Mouse (Mus musculus): ENCODE measurements around the gene Pdzd2.

Pdzd2 gene

DNA sequence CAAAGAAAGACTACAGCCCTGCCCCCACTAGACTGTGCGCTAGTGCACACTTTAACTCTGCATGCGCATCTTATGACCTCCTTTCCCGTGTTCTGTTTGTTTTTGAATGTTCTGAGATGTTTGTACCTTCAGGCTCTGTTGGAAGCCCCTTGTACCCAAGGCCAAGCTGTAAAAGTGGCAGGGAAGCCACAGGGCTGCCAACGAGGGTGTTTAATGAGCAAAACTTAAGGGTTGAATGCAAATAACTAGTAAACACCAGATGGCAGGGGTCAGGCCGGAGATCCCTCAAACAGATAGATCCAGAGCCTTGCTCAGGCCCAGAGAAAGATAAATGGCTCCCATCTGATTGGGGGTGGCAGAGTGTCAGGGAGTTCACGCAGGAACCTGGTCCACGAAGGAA, 42.0 kb downstream of the Pdzd2 start:
- POLR2A ChIA-PET: interaction anchor here in 1 of 4 experiments (1.0 kb wide), 1 partner anchor 19 kb away, joined by 5 read pairs; no protein-coding TSS in a partner anchor
- CTCF ChIA-PET: interaction anchor here in 2 of 4 experiments (1.5 to 4.1 kb wide), 2 partner anchors 8 to 42 kb away, joined by 4 to 16 read pairs; partner anchors contain the start of gene Pdzd2 (in 1 of the 2)

DNA sequence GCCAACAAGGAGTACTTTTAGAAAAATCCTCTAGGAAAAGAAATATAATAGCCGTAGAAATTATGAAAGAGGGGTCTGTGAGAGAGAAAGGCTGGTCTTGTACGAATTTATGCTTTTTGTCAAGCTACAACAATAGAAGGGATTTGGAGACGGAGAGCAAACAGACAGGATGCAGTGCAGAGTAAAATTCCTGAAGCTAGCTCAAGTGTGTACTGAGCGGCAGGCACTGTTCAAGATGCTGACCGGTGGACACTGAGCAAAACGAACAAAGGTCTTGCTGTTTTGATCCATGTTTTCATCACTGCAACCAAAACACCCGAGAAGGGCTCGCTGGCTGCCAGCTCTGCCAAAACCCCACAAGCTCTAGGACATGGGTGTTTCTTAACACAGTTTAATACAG, 42.8 kb downstream of the Pdzd2 start:
- CTCF ChIA-PET: interaction anchor here in 1 of 4 experiments (1.5 kb wide), 1 partner anchor 43 kb away, joined by 4 read pairs; the partner anchor contains the start of gene Pdzd2
- POLR2A ChIA-PET: interaction anchor here in 1 of 4 experiments (1.5 kb wide), 1 partner anchor 21 kb away, joined by 3 read pairs; no protein-coding TSS in a partner anchor

DNA sequence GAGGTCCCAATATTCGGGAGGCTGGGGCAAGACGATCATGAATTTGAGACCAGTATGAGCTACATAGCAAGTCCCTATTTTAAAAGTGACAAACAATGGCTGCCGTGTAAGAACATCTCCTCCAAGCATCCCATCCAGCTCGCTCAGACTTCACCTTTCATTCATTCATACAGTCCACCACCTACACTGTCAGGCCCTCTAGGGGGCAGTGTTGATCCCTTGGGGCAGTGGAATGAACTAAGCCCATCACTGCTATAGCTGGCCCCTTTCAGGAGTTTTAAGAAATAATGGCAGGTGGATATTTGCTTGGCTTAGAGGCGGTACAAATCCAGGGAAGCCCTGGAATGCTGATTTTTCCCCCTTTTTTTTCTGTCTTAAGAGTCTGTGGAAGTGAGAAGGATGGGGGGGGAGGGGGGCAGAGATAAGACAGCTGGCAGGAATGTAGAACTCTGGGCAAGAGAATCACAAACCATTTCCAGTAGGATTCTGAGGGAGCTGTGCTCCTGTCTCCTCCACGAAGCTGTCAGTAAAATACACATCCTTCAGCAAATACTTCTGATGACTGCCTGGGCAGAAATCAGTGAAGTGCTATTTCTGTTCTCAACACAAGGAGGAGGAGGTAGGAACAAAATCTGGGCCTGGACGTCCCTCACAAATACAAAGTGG, 49.9 kb downstream of the Pdzd2 start:
- CTCF ChIA-PET: interaction anchor here (0.6 to 1.4 kb wide), 20 partner anchors 9 to 316 kb away, joined by 3 to 16 read pairs (median 4); partner anchors contain the start of gene Pdzd2 (in 2 of the 4)
- POLR2A ChIA-PET: interaction anchor here in 2 of 4 experiments (1.2 to 1.3 kb wide), 2 partner anchors 9 to 11 kb away, joined by 3 read pairs; no protein-coding TSS in a partner anchor

DNA sequence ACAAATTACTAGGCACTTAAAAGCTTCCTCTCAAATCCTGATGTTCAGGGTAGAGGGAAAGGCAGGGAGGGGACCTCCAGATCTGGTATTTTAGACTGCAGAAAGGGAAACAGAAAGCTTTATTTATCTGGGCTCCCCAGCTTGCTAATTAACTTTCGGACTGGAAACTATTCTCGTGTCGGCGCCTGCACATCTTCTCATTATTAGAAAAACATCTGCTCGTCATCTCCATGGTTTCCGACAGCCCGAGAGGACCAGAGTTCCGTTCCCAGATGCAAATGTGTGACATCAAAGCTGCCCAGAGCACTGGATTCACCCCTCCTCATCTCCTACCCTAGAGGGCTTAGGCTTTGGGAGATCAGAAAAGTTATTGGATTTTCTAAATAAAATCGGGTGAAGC, 57.2 kb downstream of the Pdzd2 start:
- CTCF ChIA-PET: no interaction called here
- POLR2A ChIA-PET: interaction anchor here in 2 of 4 experiments (0.7 to 1.1 kb wide), 2 partner anchors 13 to 227 kb away, joined by 3 to 6 read pairs; no protein-coding TSS in a partner anchor

DNA sequence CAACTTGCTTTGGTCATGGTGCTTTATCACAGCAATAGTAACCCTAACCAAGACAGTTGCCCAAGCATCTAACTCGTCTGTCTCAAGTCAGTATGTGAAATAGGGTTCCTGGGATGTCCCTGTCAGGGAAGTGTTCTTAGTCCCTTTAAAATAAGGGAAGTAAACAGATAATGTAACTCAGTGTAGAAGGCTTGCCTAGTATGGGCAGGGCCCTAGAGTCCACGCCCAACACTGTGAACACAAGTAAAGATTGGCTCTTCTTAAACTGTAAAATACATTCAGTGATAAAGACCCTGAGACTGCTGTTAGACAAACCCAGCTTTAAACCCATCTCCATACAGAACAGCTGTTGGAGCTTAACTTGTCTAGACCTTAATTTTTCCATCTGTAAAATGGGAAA, 57.8 kb downstream of the Pdzd2 start:
- POLR2A ChIA-PET: interaction anchor here in 2 of 4 experiments (0.6 to 1.1 kb wide), 4 partner anchors 14 to 641 kb away, joined by 4 to 6 read pairs (median 4); no protein-coding TSS in a partner anchor
- CTCF ChIA-PET: no interaction called here

DNA sequence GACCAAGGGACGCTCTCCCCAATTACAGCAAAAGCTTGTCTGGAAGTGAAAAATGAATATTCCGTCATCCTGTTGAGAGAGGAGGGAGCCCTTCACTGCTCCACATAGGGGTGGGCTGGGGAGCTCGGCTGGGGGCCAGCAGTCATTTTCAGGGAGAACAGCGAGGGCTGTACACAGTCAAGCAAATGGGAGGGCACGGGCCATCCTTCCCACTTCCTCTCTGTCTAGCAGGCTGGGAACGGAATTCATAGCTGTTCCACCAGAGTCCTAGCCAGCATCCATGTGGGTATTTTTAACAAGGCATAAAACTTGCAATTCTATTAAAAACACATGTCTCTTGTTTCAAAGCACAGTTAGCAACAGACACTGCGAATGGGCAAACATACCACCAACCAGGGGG, 59.0 kb downstream of the Pdzd2 start:
- CTCF ChIA-PET: interaction anchor here in 1 of 4 experiments (1.0 kb wide), 1 partner anchor 103 kb away, joined by 4 read pairs; no protein-coding TSS in a partner anchor
- POLR2A ChIA-PET: interaction anchor here in 1 of 4 experiments (1.1 kb wide), 1 partner anchor 19 kb away, joined by 3 read pairs; no protein-coding TSS in a partner anchor

DNA sequence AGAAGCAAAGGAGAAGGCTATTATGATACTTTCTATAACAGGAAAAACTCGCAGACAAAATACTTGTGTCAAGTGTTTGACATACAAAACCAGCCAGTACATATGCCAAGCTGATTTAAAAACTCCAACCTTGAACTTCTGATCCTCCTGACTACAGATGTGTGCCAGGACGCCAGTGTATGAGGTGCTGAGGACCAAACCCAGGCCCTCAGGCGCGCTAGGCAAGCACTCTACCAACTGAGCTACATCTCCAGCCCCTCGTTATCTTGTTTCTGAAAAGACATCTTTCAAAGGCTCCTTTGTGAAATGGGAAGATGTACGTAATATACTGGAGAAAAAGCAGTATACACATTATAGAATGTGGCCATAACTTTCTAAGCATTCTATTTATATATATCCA, 59.7 kb downstream of the Pdzd2 start:
- CTCF ChIA-PET: interaction anchor here in 1 of 4 experiments (1.0 kb wide), 1 partner anchor 102 kb away, joined by 4 read pairs; no protein-coding TSS in a partner anchor
- POLR2A ChIA-PET: interaction anchor here in 1 of 4 experiments (1.1 kb wide), 1 partner anchor 18 kb away, joined by 3 read pairs; no protein-coding TSS in a partner anchor

DNA sequence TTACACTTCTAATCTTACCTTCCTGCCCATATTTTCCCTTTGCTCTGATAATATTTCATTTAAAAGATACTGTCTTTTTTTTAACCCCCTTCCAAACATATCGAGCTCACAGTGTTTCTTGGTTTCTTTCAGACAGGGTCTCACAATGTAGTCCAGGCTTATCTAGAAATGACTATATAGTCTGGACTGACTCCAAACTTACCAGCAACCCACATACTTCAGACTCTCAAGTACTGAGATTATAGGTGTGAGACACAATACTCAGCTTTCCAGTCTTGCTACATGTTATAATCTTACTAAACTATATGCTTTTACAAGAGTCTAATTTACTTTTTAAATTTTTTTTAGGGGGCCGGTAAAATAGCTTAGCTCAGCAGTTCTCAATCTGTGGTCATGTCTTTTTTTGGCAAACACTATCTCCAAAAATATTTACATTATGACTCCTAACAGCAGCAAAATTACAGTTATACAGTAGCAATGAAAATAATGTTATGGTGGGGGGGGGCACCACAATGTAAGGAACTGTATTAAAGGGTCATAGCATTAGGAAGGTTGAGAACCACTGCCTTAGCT, 61.1 kb downstream of the Pdzd2 start:
- CTCF ChIA-PET: no interaction called here
- POLR2A ChIA-PET: interaction anchor here in 1 of 4 experiments (0.7 kb wide), 1 partner anchor 254 kb away, joined by 3 read pairs; no protein-coding TSS in a partner anchor

DNA sequence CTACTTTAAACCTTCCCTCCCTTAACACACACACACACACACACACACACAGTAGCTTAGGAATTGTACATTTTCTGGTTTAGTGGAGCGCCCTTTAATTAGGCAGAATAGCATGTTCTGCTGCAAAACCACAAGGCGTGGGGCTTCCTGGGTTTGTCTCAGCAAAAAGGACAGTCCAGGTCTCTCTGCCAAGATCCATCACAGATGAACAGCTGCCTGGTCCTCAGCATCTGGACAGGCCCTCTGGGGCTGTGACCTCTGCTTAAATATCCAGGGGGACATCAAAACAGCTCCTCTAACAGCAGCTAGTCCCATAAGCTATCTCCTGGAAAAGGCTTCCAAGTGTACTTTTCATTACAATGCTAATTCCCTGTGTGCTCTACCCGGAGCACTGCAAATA, 64.4 kb downstream of the Pdzd2 start:
- ChIA-PET POLR2A (interaction anchor here in 1 of 4 experiments (0.8 to 1.2 kb wide), 3 partner anchors 10 to 25 kb away, joined by 3 to 5 read pairs (median 4); no protein-coding TSS in a partner anchor), CTCF (interaction anchor here in 1 of 4 experiments (1.1 kb wide), 1 partner anchor 10 kb away, joined by 10 read pairs; no protein-coding TSS in a partner anchor)

DNA sequence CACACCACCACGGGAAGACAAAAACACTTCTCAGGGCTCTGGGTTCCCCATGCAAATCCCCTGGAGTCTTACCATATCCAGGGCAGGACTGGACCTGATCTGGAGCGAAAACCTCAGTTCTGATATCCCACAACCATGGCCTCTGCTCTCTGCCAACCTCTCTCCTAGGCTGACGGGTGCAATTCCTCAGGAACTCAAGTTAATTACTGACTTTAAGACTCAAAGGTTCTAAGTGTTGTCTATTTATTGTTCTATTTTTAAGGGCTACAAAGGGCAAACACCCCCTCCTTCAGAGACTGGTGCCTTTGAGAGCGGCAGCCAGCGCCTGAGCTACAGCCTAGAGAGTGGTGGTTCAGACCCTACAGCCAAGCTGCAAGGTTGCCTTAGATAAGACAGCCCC, 65.7 kb downstream of the Pdzd2 start:
- CTCF ChIA-PET: no interaction called here
- POLR2A ChIA-PET: no interaction called here

DNA sequence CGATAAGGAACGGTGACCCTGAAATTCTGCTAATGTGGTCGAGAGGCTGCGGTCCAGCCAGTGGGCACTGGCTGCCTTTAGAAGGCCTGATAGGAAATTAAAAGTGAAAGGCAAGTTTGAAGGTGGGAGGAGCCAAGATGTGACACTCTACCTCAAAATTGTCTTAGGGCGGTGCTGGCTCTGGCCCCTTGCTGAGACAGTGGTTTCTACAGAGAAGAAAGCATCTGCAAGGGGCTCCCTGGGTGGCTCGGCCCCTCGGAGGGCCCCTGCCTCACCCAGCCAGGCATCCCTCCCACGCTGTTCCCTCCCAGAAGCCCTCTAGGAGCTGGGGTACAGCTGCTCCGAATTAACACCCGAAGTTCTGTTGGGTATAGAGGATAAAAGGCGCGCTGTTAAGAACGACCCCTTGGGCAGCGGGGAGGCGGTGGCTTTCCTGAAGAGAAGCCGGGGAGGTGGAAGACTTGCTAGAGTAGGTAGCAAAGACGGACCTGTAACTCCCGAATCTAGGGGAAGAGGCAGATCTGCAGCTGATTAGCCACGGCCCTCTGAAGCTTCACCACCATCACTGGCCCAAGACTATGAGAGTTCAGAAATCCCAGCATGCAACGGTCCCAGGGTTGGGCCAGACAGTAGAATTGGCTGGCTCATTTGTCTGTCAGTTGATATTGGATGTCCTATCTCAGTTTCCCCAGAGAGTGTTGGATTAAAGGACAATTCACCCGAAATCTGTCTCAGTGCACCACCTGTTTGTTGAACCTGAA, 71.8 kb downstream of the Pdzd2 start:
- POLR2A ChIA-PET: interaction anchor here in 2 of 4 experiments (0.6 kb wide), 2 partner anchors 12 to 694 kb away, joined by 3 read pairs; no protein-coding TSS in a partner anchor
- CTCF ChIA-PET: no interaction called here

DNA sequence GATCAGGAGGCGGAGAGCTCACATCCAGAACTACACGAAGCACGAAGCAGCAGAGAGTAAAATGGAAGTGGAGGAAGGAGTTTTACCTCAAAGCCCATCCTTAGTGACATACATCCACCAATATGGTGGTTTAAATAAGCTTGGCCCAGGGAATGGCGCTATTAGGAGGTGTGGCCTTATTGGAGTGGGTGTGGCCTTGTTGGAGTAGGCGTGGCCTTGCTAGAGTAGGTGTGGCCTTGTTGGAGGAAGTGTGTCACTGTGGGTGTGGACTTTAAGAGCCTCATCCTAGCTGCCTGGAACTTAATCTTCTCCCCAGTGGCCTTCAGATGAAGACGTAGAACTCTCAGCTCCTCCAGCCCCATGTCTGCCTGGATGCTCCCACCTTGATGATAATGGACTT, 73.8 kb downstream of the Pdzd2 start:
- ChIA-PET POLR2A (interaction anchor here in 2 of 4 experiments (1.0 to 1.1 kb wide), 4 partner anchors 10 to 74 kb away, joined by 3 to 7 read pairs (median 4); partner anchors contain the start of gene Pdzd2 (in 2 of the 2)), CTCF (no interaction called here)

DNA sequence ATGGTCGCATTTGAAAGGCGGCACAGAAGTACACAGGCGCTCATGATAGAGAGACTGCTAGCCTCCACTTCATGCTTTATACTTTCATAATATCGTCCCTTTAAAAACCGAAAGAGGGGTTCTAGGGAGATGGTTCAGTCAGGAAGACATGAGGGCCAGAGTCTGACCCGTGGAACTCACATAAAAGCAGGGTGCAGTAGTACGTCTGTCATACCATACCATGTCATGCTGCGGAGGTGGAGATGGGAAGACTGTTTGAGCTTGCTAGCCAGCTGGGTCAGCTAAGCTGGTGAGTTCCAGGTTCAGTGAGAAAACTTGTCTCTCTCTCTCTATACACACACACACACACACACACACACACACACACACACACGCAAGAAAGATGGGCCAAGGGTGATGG, 76.4 kb downstream of the Pdzd2 start:
- CTCF ChIA-PET: no interaction called here
- POLR2A ChIA-PET: interaction anchor here in 3 of 4 experiments (0.5 to 0.7 kb wide), 3 partner anchors 12 to 368 kb away, joined by 3 to 4 read pairs (median 4); no protein-coding TSS in a partner anchor

DNA sequence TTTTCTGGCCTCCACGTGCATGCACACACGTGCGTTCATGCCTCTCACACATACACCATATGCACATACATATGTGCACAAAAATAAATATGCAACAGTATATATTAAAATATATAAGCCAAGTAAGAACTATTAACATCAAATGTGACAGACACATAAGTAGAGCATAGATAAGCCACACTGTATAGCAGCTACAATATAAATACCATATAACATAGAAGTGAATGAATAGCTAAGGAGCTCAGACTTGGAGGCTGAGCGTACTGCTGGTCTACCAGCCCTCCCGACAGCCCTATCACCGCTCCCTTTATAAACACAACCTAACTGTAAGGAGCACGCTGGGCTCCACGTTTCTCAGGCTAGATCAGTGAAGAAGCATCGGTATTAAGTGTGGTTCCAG, 79.4 kb downstream of the Pdzd2 start:
- POLR2A ChIA-PET: interaction anchor here in 2 of 4 experiments (0.6 to 0.9 kb wide), 2 partner anchors 19 to 1427 kb away, joined by 3 read pairs; no protein-coding TSS in a partner anchor
- CTCF ChIA-PET: interaction anchor here in 2 of 4 experiments (0.5 to 0.6 kb wide), 2 partner anchors 623 to 1280 kb away, joined by 3 to 4 read pairs; no protein-coding TSS in a partner anchor

DNA sequence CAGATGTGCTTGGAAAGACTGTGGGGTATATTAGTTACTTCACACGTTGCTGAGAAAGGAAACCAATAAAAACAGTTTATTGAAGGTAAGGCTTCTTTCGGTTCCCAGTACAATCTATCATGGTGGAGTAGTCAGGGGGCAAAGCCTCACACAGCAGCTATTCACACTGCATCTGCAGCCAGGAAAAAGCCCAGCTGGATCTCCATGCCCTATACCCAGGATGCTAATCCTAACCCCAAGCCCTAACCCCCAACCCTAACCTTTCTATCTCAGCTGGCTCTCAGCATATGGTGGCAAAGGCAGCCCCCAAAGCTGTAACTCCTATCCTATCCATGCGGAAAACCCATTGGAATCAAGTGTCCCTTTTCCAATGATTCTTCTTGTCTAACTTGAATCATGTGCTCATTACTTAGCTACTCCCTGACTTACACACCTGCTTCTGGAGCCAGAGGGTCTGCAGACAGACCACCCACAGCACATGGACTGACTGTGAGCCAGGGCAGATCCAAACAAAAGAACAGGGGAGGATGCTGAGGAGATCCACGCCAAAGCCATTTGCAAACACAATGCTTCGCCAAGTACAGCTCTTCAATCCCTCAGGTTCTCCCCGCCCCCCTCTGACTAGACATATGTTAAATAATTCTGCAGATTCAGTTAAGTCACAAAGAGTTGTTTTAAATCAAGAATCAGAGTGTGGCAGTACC, 83.6 kb downstream of the Pdzd2 start:
- ChIA-PET POLR2A (interaction anchor here in 3 of 4 experiments (0.6 to 0.8 kb wide), 4 partner anchors 12 to 83 kb away, joined by 3 to 10 read pairs (median 3); no protein-coding TSS in a partner anchor), CTCF (interaction anchor here in 1 of 4 experiments (0.6 kb wide), 1 partner anchor 618 kb away, joined by 3 read pairs; no protein-coding TSS in a partner anchor)

DNA sequence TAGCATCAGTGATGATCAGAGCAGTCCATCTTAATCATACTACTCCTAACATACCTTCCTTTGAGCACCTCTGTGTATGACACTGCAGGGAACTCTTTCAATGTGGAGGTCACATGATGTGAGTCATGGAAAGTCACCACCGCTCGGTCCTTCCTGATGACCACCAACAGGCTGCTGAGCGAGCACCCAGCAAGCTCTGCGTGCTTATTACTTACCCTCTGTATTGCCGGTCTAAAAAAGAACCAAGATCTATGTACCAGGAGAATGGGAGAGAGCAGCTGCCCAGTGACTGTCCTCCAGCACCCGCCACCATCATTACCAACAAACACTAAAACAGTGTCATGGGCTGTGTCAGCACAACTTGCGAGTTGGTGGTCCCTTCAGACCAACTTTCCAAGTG, 84.4 kb downstream of the Pdzd2 start:
- ChIA-PET POLR2A (no interaction called here), CTCF (interaction anchor here in 1 of 4 experiments (0.6 kb wide), 1 partner anchor 617 kb away, joined by 3 read pairs; no protein-coding TSS in a partner anchor)

DNA sequence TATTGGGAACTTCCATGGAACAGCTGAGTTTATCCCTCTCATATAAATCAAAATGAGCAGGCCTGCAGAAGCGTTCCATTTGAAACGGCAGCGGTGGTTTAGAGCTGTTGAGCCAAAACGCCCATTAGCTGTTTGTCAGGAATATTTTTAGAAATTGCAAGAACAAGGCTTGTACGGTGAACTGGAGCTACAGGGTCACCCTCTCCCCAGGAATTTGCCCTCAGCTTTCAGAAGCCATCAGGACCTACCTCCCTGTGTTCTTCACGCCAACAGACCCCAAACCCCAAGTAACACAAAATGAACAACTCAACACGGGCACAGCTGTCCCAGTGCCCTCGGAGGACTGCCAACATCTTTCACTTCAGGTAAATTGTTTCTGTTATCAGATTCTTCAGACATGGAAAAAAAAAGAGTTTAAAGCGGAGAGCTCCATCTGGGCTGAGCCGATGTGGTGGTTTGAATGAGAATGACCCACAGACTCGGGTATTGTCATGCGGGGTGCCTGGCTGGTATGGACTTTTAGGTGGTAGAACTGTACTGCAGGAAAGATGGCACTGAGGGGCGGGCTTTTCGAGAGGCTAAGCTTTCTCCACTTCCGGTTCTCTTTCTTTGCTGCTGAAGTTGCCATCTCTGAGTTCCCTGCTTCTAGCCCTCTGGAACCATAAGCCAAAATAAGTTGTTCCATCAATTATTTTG, 87.2 kb downstream of the Pdzd2 start:
- POLR2A ChIA-PET: interaction anchor here in 2 of 4 experiments (0.6 to 1.3 kb wide), 4 partner anchors 14 to 615 kb away, joined by 3 read pairs; no protein-coding TSS in a partner anchor

More for the DNA sequence above, 87.2 kb downstream of the Pdzd2 start:
- CTCF ChIA-PET: no interaction called here
